7 mouse cellular contexts compared by ENCODE assay signal in the genomic region with DNA sequence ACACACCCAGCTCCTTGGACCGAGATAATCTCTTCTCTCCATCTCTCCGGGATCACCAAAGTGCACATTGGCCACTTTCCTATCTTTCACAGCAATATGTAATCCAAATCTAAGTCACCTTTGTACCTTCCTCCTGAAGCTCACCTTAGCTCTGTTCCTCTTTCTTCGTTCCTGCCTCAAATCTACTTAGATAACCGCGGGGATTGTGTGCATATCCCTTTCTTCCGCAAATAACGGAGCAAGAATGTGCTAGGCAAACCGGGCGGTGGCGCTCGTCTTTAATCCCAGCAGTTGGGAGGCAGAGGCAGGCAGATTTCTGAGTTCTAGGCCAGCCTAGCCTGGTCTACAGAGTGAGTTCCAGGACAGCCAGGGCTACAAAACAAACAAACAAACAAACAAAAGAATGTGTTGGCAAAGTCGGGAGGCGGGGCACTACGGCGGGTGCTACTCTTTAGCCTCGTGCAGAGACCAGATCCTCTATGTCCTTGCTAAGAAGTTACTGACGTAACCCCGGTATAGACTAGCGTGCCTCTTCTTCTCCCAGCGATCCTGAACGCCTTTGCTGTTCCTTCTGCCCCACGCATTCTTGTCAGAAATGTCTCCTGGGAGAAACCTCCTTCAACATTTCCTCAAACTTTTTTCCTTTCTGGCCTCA. TPM values are rescaled to one million over a fixed set of nuclear protein-coding genes. Genes with fewer than 3 reads are reported as not detected.
DNase-seq lines count a peak whose midpoint lies in the region; TF ChIP-seq lines count a peak whose summit lies in the region.

No protein-coding gene starts in this region.

- no peak for TF ChIP-seq POLR2A in CH12.LX (IDR thresholded peaks at IDR 0.05; ENCODE audit: low read depth, low read length)

- 36% methylated on average over 22 of the region's 22 CpGs for WGBS in forebrain, embryonic 10.5 days
- WGBS in midbrain, embryonic 10.5 days: 37% methylated on average over 22 of the region's 22 CpGs

- peaks cover 42% of the 10 kb centered on the region for H3K79me2 ChIP-seq in CH12.LX (replicated peaks; ENCODE audit: control insufficient read depth, extremely low read depth, insufficient read depth, poor library complexity, severe bottlenecking)

- peaks cover 40 to 64% of the 10 kb centered on the region in 2 experiments for H3K36me3 ChIP-seq in CH12.LX (replicated peaks in 1 of 2; ENCODE audit: control insufficient read depth in 1 of 2, insufficient read depth in 1 of 2, low read length in 1 of 2)
- H3K36me3 ChIP-seq in forebrain, embryonic 10.5 days (replicated peaks): peaks cover 64% of the 10 kb centered on the region
- H3K36me3 ChIP-seq in midbrain, embryonic 10.5 days: peaks cover 54% of the 10 kb centered on the region

- H3K4me2 ChIP-seq in CH12.LX (ENCODE audit: insufficient read depth, low read depth, poor library complexity, severe bottlenecking): peak overlapping the region; percentile 54

- H3K27me3 ChIP-seq in CH12.LX (replicated peaks): no peaks in the 10 kb centered on the region
- no peaks in the 10 kb centered on the region for H3K27me3 ChIP-seq in forebrain, embryonic 10.5 days (ENCODE audit: poor library complexity, severe bottlenecking)
- no peaks in the 10 kb centered on the region for H3K27me3 ChIP-seq in midbrain, embryonic 10.5 days (ENCODE audit: low read depth, poor library complexity, severe bottlenecking)

- peaks cover 3 to 41% of the 10 kb centered on the region in 2 experiments; a peak in 2 of 4 replicates for H3K4me1 ChIP-seq in CH12.LX (ENCODE audit: control insufficient read depth in 1 of 2, insufficient read depth in 2 of 2)
- H3K4me1 ChIP-seq in forebrain, embryonic 10.5 days: peaks cover 30% of the 10 kb centered on the region
- peaks cover 37% of the 10 kb centered on the region for H3K4me1 ChIP-seq in midbrain, embryonic 10.5 days

- H3K27ac ChIP-seq in CH12.LX (ENCODE audit: insufficient read depth, low read depth): peak overlapping the region; percentile 78
- peak overlapping the region; percentile 99 for H3K27ac ChIP-seq in forebrain, embryonic 10.5 days
- H3K27ac ChIP-seq in midbrain, embryonic 10.5 days (replicated peaks): peak overlapping the region; percentile 97

- no peak; the same call in 1 of the 2 replicates for TF ChIP-seq RAD21 in CH12.LX (IDR thresholded peaks at IDR 0.05; ENCODE audit: low read depth, low read length)

- peak in 1 of 2 experiments; percentile 57; a peak in 2 of 4 replicates for TF ChIP-seq CTCF in CH12.LX (conservative IDR thresholded peaks at IDR 0.05 in 1 of 2, IDR thresholded peaks at IDR 0.05 in 1 of 2; ENCODE audit: low read depth in 2 of 2, low read length in 2 of 2)

- no peaks in the 10 kb centered on the region for H3K9me3 ChIP-seq in CH12.LX (replicated peaks; ENCODE audit: low read length)
- no peaks in the 10 kb centered on the region for H3K9me3 ChIP-seq in forebrain, embryonic 10.5 days
- no peaks in the 10 kb centered on the region for H3K9me3 ChIP-seq in midbrain, embryonic 10.5 days (replicated peaks)

- TF ChIP-seq EP300 in CH12.LX (IDR thresholded peaks at IDR 0.05; ENCODE audit: low read length): no peak

- dilution Hi-C loops in CH12.LX (cut with MboI; ENCODE audit: extremely low pct_ligation_motif_present, extremely low pct_unique_long_range_greater_than_20kb, low sequenced_read_pairs): no loop called here

- peak overlapping the region; percentile 85 for H3K9ac ChIP-seq in CH12.LX (ENCODE audit: insufficient read depth, low read depth)

- DNase-seq in B cell, adult 2 months: peak; percentile 62 to 63
- DNase-seq in CH12.LX (ENCODE audit: extremely low read depth): peak; percentile 66
- DNase-seq in forebrain, embryonic 10.5 days (ENCODE audit: extremely low spot score, low spot score): no peak
- DNase-seq in kidney, postnatal 14 days: peak; percentile 24
- no peak for DNase-seq in midbrain, embryonic 10.5 days (ENCODE audit: low spot score)
- peak; percentile 49 to 54 for DNase-seq in thymus, postnatal 36 days
- no peak for DNase-seq in right cerebral cortex, postnatal 10 days (ENCODE audit: low spot score in 2 of 2)

- in situ Hi-C loops in CH12.LX (cut with MboI; ENCODE audit: low pct_ligation_motif_present, low pct_unique_long_range_greater_than_20kb, low sequenced_read_pairs): no loop called here

- H3K4me3 ChIP-seq in CH12.LX (replicated peaks in 1 of 3; ENCODE audit: low read depth in 2 of 3, low read length in 2 of 3, poor library complexity in 1 of 3): peak overlapping the region; percentile 78 to 83 (median 80)
- H3K4me3 ChIP-seq in forebrain, embryonic 10.5 days: peak overlapping the region; percentile 78
- peak overlapping the region; percentile 79 for H3K4me3 ChIP-seq in midbrain, embryonic 10.5 days

TF ChIP-seq in CH12.LX, 34 proteins besides CTCF, POLR2A, EP300 and RAD21:
- TF ChIP-seq TBP (conservative IDR thresholded peaks at IDR 0.05; ENCODE audit: low read depth, low read length) (no peak), USF1 (IDR thresholded peaks at IDR 0.05; ENCODE audit: low read depth, low read length) (no peak), ETS1 (conservative IDR thresholded peaks at IDR 0.05; ENCODE audit: low read depth, low read length) (no peak), CHD1 (IDR thresholded peaks at IDR 0.05; ENCODE audit: low read depth, low read length) (no peak; the same call in 1 of the 2 replicates), RCOR1 (conservative IDR thresholded peaks at IDR 0.05; ENCODE audit: low read depth, low read length) (no peak), IRF4 (IDR thresholded peaks at IDR 0.05; ENCODE audit: low read depth, low read length) (peak; percentile 36; the same call in 1 of the 2 replicates), E2F4 (IDR thresholded peaks at IDR 0.05; ENCODE audit: insufficient replicate concordance, low read depth, low read length) (no peak), CHD2 (IDR thresholded peaks at IDR 0.05; ENCODE audit: low read length) (no peak), MEF2A (IDR thresholded peaks at IDR 0.05; ENCODE audit: borderline replicate concordance, low read depth, low read length) (0 out of 2 replicates have a peak, but pooled peaks have one; percentile 26), MAFK (IDR thresholded peaks at IDR 0.05; ENCODE audit: insufficient replicate concordance, low read length) (no peak), JUN (IDR thresholded peaks at IDR 0.05; ENCODE audit: insufficient read depth, low read depth, low read length) (no peak), GABPA (IDR thresholded peaks at IDR 0.05; ENCODE audit: insufficient replicate concordance, low read depth, low read length) (no peak), ZMIZ1 (IDR thresholded peaks at IDR 0.05; ENCODE audit: low read depth, low read length) (no peak), KAT2A (IDR thresholded peaks at IDR 0.05; ENCODE audit: insufficient replicate concordance, low read length) (no peak), USF2 (conservative IDR thresholded peaks at IDR 0.05; ENCODE audit: low read depth, low read length) (no peak), SMC3 (IDR thresholded peaks at IDR 0.05; ENCODE audit: low read depth, low read length) (0 out of 2 replicates have a peak, but pooled peaks have one; percentile 17), NRF1 (IDR thresholded peaks at IDR 0.05; ENCODE audit: low read depth, low read length) (no peak), MXI1 (IDR thresholded peaks at IDR 0.05; ENCODE audit: low read depth, low read length) (peak; percentile 8; the same call in 1 of the 2 replicates), PAX5 (IDR thresholded peaks at IDR 0.05; ENCODE audit: low read length) (no peak), TCF12 (IDR thresholded peaks at IDR 0.05; ENCODE audit: low read depth, low read length) (no peak), UBTF (IDR thresholded peaks at IDR 0.05; ENCODE audit: low read depth, low read length) (no peak), ELF1 (IDR thresholded peaks at IDR 0.05; ENCODE audit: low read depth, low read length) (no peak), NELFE (IDR thresholded peaks at IDR 0.05; ENCODE audit: low read depth, low read length) (no peak)
TF ChIP-seq in CH12.LX: peak in this region for 4.

RNA-seq across cellular contexts. Expression of gene Rnps1, which starts 0.7 kb away (rescaled TPM):
- total RNA-seq in CH12.LX (2012; rRNA removed) (160 and 186 TPM in 2 replicates), CH12.LX (2014; rRNA removed) (288 and 302 TPM in 2 replicates)
- 252 and 255 TPM in 2 replicates for polyA plus RNA-seq in CH12.LX (2012; ENCODE audit: insufficient read length, low read depth)
- polyA plus RNA-seq in forebrain, embryonic 10.5 days (2016; fragmentation: Nextera tagmentation; extraction: Ambion mirVana): 493 and 501 TPM in 2 replicates
- polyA plus RNA-seq in midbrain, embryonic 10.5 days (2016; fragmentation: Nextera tagmentation; extraction: Ambion mirVana): 454 and 468 TPM in 2 replicates

RNA-seq across cellular contexts. Expression of gene Eci1, which starts 12.8 kb away (rescaled TPM):
- total RNA-seq in CH12.LX (2012; rRNA removed) (97.4 and 122 TPM in 2 replicates), CH12.LX (2014; rRNA removed) (94.7 and 100 TPM in 2 replicates)
- 70.1 and 74.1 TPM in 2 replicates for polyA plus RNA-seq in CH12.LX (2012; ENCODE audit: insufficient read length, low read depth)
- 84.1 and 89.4 TPM in 2 replicates for polyA plus RNA-seq in forebrain, embryonic 10.5 days (2016; fragmentation: Nextera tagmentation; extraction: Ambion mirVana)
- 78.8 and 82.4 TPM in 2 replicates for polyA plus RNA-seq in midbrain, embryonic 10.5 days (2016; fragmentation: Nextera tagmentation; extraction: Ambion mirVana)

RNA-seq across cellular contexts. Expression of gene Dnase1l2, which starts 29.2 kb away (rescaled TPM):
- 1.5 and 1.6 TPM in 2 replicates for total RNA-seq in CH12.LX (2012; rRNA removed)
- total RNA-seq in CH12.LX (2014; rRNA removed): 0.82 TPM in 2 replicates
- polyA plus RNA-seq in CH12.LX (2012; ENCODE audit: insufficient read length, low read depth): 1.1 and 1.3 TPM in 2 replicates
- 2.3 TPM in 2 replicates for polyA plus RNA-seq in forebrain, embryonic 10.5 days (2016; fragmentation: Nextera tagmentation; extraction: Ambion mirVana)
- 2.7 and 3.4 TPM in 2 replicates for polyA plus RNA-seq in midbrain, embryonic 10.5 days (2016; fragmentation: Nextera tagmentation; extraction: Ambion mirVana)

RNA-seq across cellular contexts. Expression of gene E4f1, which starts 56.4 kb away (rescaled TPM):
- total RNA-seq in CH12.LX (2012; rRNA removed): 21.5 and 22.7 TPM in 2 replicates
- 10.0 and 10.2 TPM in 2 replicates for total RNA-seq in CH12.LX (2014; rRNA removed)
- polyA plus RNA-seq in CH12.LX (2012; ENCODE audit: insufficient read length, low read depth): 16.2 and 17.4 TPM in 2 replicates
- polyA plus RNA-seq in forebrain, embryonic 10.5 days (2016; fragmentation: Nextera tagmentation; extraction: Ambion mirVana): 32.7 and 35.2 TPM in 2 replicates
- 36.2 and 42.9 TPM in 2 replicates for polyA plus RNA-seq in midbrain, embryonic 10.5 days (2016; fragmentation: Nextera tagmentation; extraction: Ambion mirVana)

RNA-seq across cellular contexts. Expression of gene Pgp, which starts 56.5 kb away (rescaled TPM):
- total RNA-seq in CH12.LX (2012; rRNA removed): 14.2 and 17.3 TPM in 2 replicates
- total RNA-seq in CH12.LX (2014; rRNA removed): 31.1 and 41.8 TPM in 2 replicates
- 41.1 and 41.6 TPM in 2 replicates for polyA plus RNA-seq in CH12.LX (2012; ENCODE audit: insufficient read length, low read depth)
- polyA plus RNA-seq in forebrain, embryonic 10.5 days (2016; fragmentation: Nextera tagmentation; extraction: Ambion mirVana): 79.7 and 85.3 TPM in 2 replicates
- 76.4 and 83.5 TPM in 2 replicates for polyA plus RNA-seq in midbrain, embryonic 10.5 days (2016; fragmentation: Nextera tagmentation; extraction: Ambion mirVana)

Comparison
In these comparisons a context has a peak if more than half of its experiments do, and no peak if none do; other contexts are left out.
1. DNase-seq: peak in B cell, adult 2 months (2 of 2), CH12.LX (single experiment), kidney, postnatal 14 days (single experiment) and thymus, postnatal 36 days (2 of 2); none in forebrain, embryonic 10.5 days (single experiment), midbrain, embryonic 10.5 days (single experiment) and right cerebral cortex, postnatal 10 days (0 of 2).
2. Peak in every context shown above with its lines, with median percentiles within 50 percentile points of each other: H3K27ac ChIP-seq and H3K4me3 ChIP-seq.